Mouse (Mus musculus): ENCODE measurements around the gene Paqr6.

GRCm38 (mm10) chr3:88336058-88337013 is 28.0 kb upstream of the Paqr6 start, which contains the start of the genes Tmem79 and Smg5:
- TF ChIP-seq CTCF (IDR thresholded peaks at IDR 0.05; ENCODE audit: low read depth, low read length) (no peak), POLR2A (IDR thresholded peaks at IDR 0.05; ENCODE audit: extremely low read depth, insufficient read depth, low read length) (peak; percentile 85)
